Mouse (Mus musculus): ENCODE measurements around the gene 6330409D20Rik.

6330409D20Rik gene

GRCm38 (mm10) chr2:32752181-32752580 is 11.4 kb upstream of the 6330409D20Rik start:
- no peak for DNase-seq

DNA sequence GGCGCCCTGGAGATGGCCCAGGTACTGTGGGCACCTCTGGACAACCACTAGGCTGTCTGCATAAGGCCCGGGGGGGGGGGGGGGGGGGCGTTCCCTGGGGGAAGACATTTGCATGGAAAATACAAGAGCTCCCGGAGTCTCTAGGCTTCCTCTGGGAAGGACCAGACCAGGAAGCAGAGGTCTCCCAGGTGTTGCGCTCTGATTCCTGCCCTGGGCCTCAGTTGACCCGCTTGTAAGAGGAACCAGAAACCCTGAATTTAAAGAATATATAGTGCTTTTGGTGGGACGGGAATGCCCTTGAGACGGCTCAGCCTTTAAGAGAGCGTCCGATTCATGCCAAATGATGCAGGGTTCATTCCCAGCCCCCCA is 10.8 kb upstream of the 6330409D20Rik start:
- no peak for DNase-seq

GRCm38 (mm10) chr2:32750887-32751664 is 10.3 kb upstream of the 6330409D20Rik start:
- DNase-seq, result no peak

- no peak for DNase-seq
Observed at GRCm38 (mm10) chr2:32750199-32750598, 9.4 kb upstream of the 6330409D20Rik start.

DNA sequence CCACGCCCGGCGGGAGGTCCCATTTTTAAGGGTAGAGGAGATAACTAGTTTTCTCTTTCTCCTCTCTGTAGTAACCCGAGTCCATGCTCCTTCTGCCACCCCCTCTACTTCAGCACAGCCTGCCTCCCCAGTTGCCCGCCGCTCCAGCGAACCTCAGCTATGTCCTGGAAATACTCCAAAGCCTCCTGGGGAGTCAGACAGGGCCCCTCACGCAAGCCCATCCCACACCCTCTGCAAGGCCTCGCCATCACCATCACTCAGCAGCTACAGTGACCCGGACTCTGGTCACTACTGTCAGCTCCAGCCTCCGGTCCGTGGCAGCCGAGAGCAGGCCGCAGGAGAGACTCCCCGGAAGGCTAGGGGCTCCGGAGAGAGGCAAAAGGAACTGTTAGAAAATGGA is 8.3 kb upstream of the 6330409D20Rik start:
- DNase-seq, result no peak

DNA sequence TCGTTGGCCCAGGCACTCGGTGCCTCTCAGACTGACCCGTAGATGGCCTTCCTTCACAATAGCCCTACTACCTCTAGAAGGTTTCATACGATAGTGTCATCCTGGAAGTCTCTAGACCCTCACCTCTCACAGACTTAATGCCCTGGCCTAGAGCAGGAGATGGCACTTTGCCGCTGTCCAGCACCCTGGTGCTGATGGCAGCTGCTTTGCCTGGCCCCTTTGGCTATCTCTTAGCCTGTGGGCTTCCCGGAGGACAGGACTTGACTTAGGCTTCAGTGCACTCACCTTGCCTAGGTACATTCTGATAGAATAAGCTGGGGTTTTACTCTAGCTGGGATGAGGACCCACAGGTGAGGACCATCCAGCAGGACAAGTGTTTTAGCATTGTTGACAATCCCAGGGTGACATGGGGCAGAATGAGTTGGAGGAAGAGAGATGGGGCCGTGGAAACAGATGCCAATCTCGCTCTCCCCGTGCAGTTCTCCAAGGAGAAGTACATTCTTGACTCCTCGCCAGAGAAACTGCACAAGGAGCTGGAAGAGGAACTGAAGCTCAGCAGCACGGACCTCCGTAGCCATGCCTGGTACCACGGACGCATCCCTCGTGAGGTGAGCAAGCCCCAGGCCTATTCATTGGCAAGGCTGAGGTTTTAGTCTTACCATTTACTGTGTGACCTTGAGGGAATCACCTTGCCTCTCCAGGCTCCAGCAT is 3.6 kb upstream of the 6330409D20Rik start:
- DNase-seq, result no peak

GRCm38 (mm10) chr2:32742173-32742531 is 1.3 kb upstream of the 6330409D20Rik start:
- DNase-seq, result no peak

DNA sequence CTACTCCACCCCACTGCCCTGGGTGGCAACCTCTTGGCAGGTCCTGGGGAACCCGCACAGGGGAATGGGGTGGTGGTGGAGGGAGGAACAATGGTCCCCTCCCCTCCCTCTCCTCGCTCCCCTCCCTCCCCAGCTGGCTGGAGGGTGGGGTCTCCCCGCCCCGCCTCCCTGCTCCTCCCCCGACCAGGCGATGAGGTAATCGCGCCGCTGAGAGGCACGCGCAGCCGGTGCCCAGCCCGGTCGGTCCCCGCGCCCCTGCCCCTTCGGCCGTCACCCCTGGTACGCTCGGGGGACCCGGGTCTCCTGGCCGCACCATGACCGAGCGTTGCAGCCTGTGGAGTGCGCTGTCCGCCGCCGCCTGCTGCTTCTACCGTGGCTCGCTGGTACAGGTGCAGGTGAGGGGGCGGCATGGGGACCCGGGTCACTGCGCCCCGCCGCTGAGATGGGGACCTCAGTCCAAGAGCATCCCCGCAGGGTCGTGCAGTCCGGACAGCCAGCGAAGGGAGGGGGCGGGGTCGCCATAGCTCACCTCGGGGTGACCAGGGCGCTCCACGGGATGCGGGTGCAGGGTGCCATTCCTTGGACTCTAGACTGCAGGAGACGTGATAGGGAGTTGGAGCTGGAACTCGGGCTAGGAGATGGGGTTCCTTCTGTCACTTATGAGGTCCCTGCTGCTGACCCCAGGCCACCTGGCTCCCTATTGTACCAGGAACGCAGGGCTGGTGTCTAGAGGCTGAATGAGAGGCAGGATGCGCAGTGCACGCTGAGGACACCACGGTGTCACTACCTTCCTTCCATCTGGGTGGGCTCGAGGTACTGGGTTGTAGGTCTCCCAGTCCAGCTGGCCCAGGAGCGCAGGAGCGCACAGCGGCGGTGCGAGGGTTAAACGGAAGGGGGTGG is 707 bp upstream of the 6330409D20Rik start:
- DNase-seq, result no peak

DNA sequence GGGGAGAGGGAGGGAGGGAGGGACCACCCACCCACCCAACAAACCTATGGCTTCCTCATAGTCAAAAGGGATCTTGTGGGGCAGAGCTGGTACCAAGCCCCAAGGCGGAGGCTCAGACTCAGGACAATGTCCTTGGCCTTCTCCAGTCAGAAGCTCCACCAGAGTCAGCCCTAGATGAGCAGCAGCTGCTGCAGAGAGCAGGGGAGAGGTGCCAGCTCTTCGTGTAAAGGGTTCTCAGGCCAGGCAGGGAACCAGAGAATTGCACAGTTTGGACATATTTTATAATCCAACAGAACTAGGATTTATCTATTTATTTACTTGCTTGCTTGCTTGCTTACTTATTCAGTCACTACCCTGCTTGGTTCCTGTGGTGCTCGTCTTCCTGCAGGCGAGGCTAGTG is 1.5 kb downstream of the 6330409D20Rik start:
- DNase-seq, result no peak

- no peak for DNase-seq
Observed at GRCm38 (mm10) chr2:32737008-32737407, 3.8 kb downstream of the 6330409D20Rik start.

GRCm38 (mm10) chr2:32736306-32736829 is 4.4 kb downstream of the 6330409D20Rik start:
- no peak for DNase-seq

DNA sequence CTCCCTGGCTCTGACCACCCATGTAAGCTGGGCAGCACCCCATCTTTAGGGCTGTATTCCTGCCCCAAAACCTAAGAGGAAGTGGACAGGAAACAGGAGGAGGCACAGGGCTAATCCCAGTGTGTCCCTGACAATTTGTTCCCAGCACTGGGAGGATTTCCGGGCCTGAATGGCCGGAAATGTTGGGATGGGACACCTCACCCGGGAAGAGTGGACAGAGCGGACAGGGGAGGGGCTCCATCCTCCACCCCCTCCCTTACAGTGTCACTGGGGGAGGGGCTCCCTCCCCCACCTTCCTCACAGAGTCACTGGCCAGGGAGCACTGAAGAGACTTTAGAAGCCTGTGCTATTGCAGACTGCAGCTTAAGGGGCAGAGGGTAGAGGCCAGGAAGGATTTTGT is 5.9 kb downstream of the 6330409D20Rik start:
- no peak for DNase-seq

DNA sequence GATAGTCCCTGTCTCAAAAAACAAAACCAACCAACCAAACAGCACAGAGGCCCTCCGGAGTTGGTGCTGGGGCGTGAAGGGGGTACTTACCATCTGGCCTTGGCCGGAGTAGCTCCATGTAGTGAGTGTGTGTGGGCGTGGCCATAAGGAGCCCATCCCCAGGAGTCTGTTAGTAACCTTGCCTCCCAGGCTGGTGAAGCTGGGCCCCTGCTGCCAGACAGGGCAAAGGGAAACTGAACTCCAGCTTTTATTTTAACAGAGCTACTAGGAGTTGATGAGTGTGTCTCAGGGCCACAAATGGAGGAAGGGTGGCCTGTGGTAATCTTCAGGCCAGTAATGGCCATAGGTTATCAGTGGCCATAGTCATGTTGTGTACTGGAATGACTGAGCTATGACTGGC is 6.3 kb downstream of the 6330409D20Rik start:
- no peak for DNase-seq

DNA sequence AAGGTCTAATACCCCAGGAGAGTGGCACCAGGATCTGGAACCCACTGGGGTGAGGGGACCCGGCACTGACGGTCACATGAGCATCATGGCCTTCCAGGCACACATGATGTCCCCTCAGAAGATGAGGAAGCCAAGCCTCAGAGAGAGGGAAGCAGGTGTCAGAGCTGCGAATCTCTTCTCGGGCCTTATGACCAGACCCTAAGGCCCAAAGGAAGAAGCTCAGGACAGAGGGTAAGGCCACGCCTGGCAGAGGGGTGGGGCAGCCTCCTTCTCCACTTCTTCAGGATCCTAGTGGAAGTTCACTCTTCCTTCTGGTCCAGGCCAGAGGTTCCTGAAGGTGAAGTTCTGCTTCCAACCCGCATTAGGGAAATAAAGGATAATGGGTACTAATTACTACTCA is 8.1 kb downstream of the 6330409D20Rik start:
- no peak for DNase-seq

GRCm38 (mm10) chr2:32731911-32732310 is 8.9 kb downstream of the 6330409D20Rik start:
- no peak for DNase-seq

DNA sequence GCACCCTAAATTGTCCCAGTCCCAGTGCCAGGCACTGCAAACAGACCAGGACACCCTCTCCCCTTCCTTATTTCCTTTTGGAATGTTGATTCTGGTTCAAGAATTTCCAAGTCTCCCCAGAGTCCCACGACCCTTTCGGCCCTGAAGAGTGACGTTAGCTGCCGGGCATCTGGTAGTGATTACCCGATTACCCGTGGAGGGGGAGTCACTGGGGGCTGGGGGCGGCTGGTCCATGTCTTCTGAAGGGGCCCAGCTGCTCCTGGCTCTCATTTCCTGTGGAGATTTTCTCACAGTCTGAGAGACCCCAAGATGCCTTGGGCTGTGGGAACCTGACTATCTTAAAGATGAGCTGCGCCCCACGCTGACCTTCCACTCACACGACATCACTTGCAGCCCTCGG is 10.0 kb downstream of the 6330409D20Rik start:
- DNase-seq, result no peak

- no peak for DNase-seq
Observed at GRCm38 (mm10) chr2:32729547-32729946, 11.3 kb downstream of the 6330409D20Rik start.

GRCm38 (mm10) chr2:32728463-32728862 is 12.4 kb downstream of the 6330409D20Rik start:
- DNase-seq, result peak; percentile 32

- DNase-seq, result peak; percentile 81
Observed at GRCm38 (mm10) chr2:32727435-32727834, 13.4 kb downstream of the 6330409D20Rik start.

DNA sequence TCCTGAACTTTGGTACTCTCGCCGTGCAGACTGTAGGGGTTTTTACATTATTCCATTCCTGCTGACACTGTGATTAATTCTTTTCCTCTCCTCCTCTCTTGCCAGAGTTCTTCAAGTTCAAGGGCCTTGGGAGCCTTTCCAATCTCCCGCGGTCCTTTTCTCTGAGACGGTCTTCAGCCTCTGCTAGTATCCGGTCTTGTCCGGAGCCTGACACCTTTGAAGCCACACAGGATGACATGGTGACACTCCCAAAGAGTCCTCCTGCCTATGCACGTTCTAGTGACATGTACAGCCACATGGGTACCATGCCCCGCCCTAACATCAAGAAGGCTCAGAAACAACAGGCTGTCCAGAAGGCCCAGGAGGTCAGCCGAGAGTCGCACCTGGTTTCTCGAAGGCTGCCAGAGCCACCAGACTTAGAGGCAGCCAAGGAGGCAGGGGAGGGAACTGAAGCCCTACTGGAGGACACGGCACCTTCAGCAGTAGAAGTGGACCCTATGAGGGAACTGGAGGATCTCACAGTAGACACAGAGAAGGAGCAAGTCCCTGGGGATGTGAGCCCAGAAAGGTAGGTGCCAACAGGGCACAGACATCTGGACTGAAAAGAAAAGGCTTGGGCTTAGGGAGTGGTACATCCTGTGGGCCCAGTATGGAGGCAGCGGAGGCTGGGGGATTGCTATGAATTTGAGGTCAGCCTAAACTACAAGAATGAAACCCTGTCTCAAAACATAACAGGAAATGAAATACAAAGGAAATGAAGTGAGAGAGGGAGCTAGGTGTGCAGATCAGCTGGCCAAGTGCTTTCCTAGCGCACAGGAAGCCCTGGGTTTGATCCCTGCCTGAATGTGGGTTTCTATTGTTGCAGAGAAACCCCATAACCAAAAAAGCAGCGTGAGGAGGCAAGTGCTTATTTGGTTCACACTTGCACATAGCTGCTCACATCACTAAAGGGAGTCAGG is 15.7 kb downstream of the 6330409D20Rik start:
- peak; percentile 67 for DNase-seq

DNA sequence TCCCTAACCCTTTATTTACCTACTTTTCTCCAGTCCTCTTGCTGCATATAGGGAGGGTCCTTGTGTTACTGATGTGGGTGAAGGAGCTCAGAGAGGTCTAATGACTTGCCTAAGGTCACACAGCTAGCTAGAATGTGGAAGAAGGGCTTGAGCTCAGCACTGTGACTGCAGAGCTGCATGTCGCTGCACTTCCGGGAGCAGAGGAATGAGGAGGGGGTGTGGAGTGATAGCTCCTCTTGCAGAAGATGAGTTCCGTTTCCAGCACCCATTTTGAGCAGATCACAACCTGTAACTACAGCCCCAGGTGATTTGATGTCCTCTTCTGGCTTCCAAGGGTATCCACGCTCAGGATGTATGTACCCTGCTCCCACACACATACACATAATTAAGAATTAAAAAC is 16.7 kb downstream of the 6330409D20Rik start:
- no peak for DNase-seq

DNA sequence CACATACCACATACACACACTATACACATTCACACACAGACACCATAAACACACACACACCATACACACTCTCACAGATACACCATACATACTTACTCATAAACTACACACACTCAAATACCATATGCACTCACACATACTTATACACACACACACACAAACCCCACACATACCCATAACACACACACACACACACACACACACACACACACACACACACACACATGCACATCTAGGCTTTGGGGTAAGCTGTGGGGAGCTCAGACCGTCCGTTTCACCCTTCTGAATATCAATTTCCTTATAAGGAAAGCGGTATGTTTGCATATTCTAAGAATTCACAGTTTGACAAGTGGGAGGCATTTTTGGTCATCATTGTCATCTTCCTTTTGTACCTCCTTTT is 18.2 kb downstream of the 6330409D20Rik start:
- DNase-seq, result no peak
